Mouse (Mus musculus) limb, embryonic 14.5 days (tissue): ENCODE data around the gene Rnf220. TPM values are rescaled to one million over a fixed set of nuclear protein-coding genes. Genes with fewer than 3 reads are reported as not detected.

Experiments used
- ATAC-seq: fragments of 200-750 bp; cut with Nextera tagmentation; 2 replicates; pipeline ENCODE4 v1.8.0; 2017; ENCODE audit warnings: low read depth, moderate number of reproducible peaks, moderate TSS enrichment; ENCODE audit not compliant: low FRiP score
- DNase-seq: peaks from one replicate; pipeline ENCODE4 v3.0.0-alpha.2; 2015; ENCODE audit warnings: low spot score
- H3K27ac ChIP-seq: fragments of 300-500 bp; sonication (generic); replicated peaks from 2 replicates; pipeline ENCODE4 v1.5.1; 2014; ENCODE audit warnings: low read depth, mild to moderate bottlenecking, low read length, moderate library complexity, mixed read lengths
- H3K27me3 ChIP-seq: fragments of 300-500 bp; sonication (generic); 2 replicates; pipeline ENCODE4 v1.6.1; 2014; ENCODE audit warnings: low read length, mixed read lengths; ENCODE audit not compliant: control insufficient read depth, insufficient read depth
- H3K36me3 ChIP-seq: fragments of 300-500 bp; sonication (generic); 2 replicates; pipeline ENCODE4 v1.6.1; 2014; ENCODE audit warnings: mild to moderate bottlenecking, low read length, moderate library complexity, mixed read lengths; ENCODE audit not compliant: control insufficient read depth, insufficient read depth
- H3K4me1 ChIP-seq: fragments of 300-500 bp; sonication (generic); 2 replicates; pipeline ENCODE4 v1.6.1; 2014; ENCODE audit warnings: antibody characterized with exemption, low read length, mixed read lengths; ENCODE audit not compliant: control insufficient read depth, insufficient read depth
- H3K4me2 ChIP-seq: fragments of 300-500 bp; sonication (generic); replicated peaks from 2 replicates; pipeline ENCODE4 v1.6.1; 2014; ENCODE audit warnings: low read depth, mild to moderate bottlenecking, low read length, moderate library complexity; ENCODE audit not compliant: severe bottlenecking
- H3K4me3 ChIP-seq: fragments of 300-500 bp; sonication (generic); replicated peaks from 2 replicates; pipeline ENCODE4 v1.5.1; 2014; ENCODE audit warnings: low read length
- H3K9ac ChIP-seq: fragments of 300-500 bp; sonication (generic); 2 replicates; pipeline ENCODE4 v1.6.1; 2014; ENCODE audit warnings: mild to moderate bottlenecking, low read depth, low read length, moderate library complexity; ENCODE audit not compliant: severe bottlenecking
- H3K9me3 ChIP-seq: fragments of 300-500 bp; sonication (generic); 2 replicates; pipeline ENCODE4 v1.6.1; 2016; ENCODE audit warnings: low read length; ENCODE audit not compliant: control insufficient read depth
- POLR2A ChIP-seq: fragments of 200-500 bp; IDR thresholded peaks from 2 replicates; pipeline ENCODE4 v1.8.0; 2012; ENCODE audit warnings: inconsistent platforms, mild to moderate bottlenecking, moderate library complexity, borderline replicate concordance; ENCODE audit not compliant: insufficient read depth, insufficient read length; ENCODE audit errors: extremely low read depth
- WGBS: fragments of 180-500 bp; shearing (Covaris S2); extraction: QIAGEN DNeasy Blood & Tissue Kit; methylation state at CpG from one replicate; pipeline ENCODE4 v1.1.7; 2014; 5-methylcytosine and 5-hydroxymethylcytosine counted together
- polyA plus RNA-seq, 2 experiments: library from polyadenylated mRNA; depleted of rRNA in 1 of 2; stranded (reverse) in 1 of 2; unstranded in 1 of 2; fragments of >200 nt; fragmentation: Nextera tagmentation in 1 of 2; extraction: Ambion mirVana in 1 of 2; gene quantifications; 2 replicates each; pipeline versions ENCODE4 v1.2.1 to v1.2.3; 2012 to 2014

Gene Rnf220
- polyA plus RNA-seq, 2 experiments = 72.8 to 126 TPM

- Histone ChIP-seq H3K4me3 (0 out of 2 replicates have a peak overlapping the region, but pooled peaks have one; percentile 8), H3K27me3 (no peaks in the 10 kb centered on the region), H3K27ac (no peak overlapping the region), H3K4me1 (peaks cover 34% of the 10 kb centered on the region), H3K9me3 (no peaks in the 10 kb centered on the region), H3K36me3 (no peaks in the 10 kb centered on the region), H3K9ac (no peak overlapping the region), H3K4me2 (peak overlapping the region; percentile 45)
- no peak for TF ChIP-seq POLR2A
- 24% methylated on average over 21 of the region's 22 CpGs for WGBS
- DNase-seq (no peak), ATAC-seq (no peak)
Observed at GRCm38 (mm10) chr4:117390850-117391795, 105.7 kb downstream of the Rnf220 start.

GRCm38 (mm10) chr4:117389264-117390054 lies 107.4 kb downstream of the Rnf220 start:
- Histone ChIP-seq H3K27me3 (no peaks in the 10 kb centered on the region), H3K9me3 (no peaks in the 10 kb centered on the region), H3K4me2 (no peak overlapping the region), H3K4me1 (peaks cover 34% of the 10 kb centered on the region), H3K9ac (no peak overlapping the region), H3K4me3 (no peak overlapping the region), H3K27ac (no peak overlapping the region), H3K36me3 (no peaks in the 10 kb centered on the region)
- no peak for ATAC-seq
- TF ChIP-seq POLR2A = no peak
- DNase-seq = no peak
- WGBS = 80% methylated on average over 14 of the region's 14 CpGs

- no peak for TF ChIP-seq POLR2A
- Histone ChIP-seq H3K36me3 (no peaks in the 10 kb centered on the region), H3K27ac (no peak overlapping the region), H3K4me1 (peaks cover 3% of the 10 kb centered on the region; the same call in 1 of the 2 replicates), H3K4me2 (no peak overlapping the region), H3K9me3 (no peaks in the 10 kb centered on the region), H3K27me3 (no peaks in the 10 kb centered on the region), H3K4me3 (no peak overlapping the region), H3K9ac (no peak overlapping the region)
- no peak for ATAC-seq
- no peak for DNase-seq
- 84% methylated on average over 1 of the region's 1 CpGs for WGBS
Observed at GRCm38 (mm10) chr4:117385247-117385646, 111.6 kb downstream of the Rnf220 start.

- H3K9ac ChIP-seq = no peak overlapping the region
- no peak overlapping the region for H3K4me2 ChIP-seq
- H3K4me3 ChIP-seq = no peak overlapping the region
- no peak for DNase-seq
- peaks cover 9% of the 10 kb centered on the region; the same call in 1 of the 2 replicates for H3K4me1 ChIP-seq
- no peak for ATAC-seq
- no peaks in the 10 kb centered on the region for H3K9me3 ChIP-seq
- no peaks in the 10 kb centered on the region for H3K27me3 ChIP-seq
- 86% methylated on average over 8 of the region's 8 CpGs for WGBS
- TF ChIP-seq POLR2A = no peak
- no peak overlapping the region for H3K27ac ChIP-seq
- no peaks in the 10 kb centered on the region for H3K36me3 ChIP-seq
Observed at GRCm38 (mm10) chr4:117381846-117382245, 115.0 kb downstream of the Rnf220 start.

- ATAC-seq = no peak
- no peak for TF ChIP-seq POLR2A
- no peak overlapping the region for H3K4me2 ChIP-seq
- H3K36me3 ChIP-seq = no peaks in the 10 kb centered on the region
- H3K27ac ChIP-seq = no peak overlapping the region
- H3K9me3 ChIP-seq = no peaks in the 10 kb centered on the region
- WGBS = 74% methylated on average over 5 of the region's 5 CpGs
- no peak overlapping the region for H3K9ac ChIP-seq
- peaks cover 17% of the 10 kb centered on the region for H3K4me1 ChIP-seq
- no peak overlapping the region for H3K4me3 ChIP-seq
- H3K27me3 ChIP-seq = no peaks in the 10 kb centered on the region
- no peak for DNase-seq
Observed at GRCm38 (mm10) chr4:117380558-117380935, 116.3 kb downstream of the Rnf220 start.
